Mouse (Mus musculus) layer of hippocampus, adult 9-11 months (tissue): ENCODE measurements around the gene Slc38a3.

ENCODE experiments used
- DNase-seq: peaks from one replicate; pipeline ENCODE4 v3.0.0; 2022

Gene Slc38a3

DNA sequence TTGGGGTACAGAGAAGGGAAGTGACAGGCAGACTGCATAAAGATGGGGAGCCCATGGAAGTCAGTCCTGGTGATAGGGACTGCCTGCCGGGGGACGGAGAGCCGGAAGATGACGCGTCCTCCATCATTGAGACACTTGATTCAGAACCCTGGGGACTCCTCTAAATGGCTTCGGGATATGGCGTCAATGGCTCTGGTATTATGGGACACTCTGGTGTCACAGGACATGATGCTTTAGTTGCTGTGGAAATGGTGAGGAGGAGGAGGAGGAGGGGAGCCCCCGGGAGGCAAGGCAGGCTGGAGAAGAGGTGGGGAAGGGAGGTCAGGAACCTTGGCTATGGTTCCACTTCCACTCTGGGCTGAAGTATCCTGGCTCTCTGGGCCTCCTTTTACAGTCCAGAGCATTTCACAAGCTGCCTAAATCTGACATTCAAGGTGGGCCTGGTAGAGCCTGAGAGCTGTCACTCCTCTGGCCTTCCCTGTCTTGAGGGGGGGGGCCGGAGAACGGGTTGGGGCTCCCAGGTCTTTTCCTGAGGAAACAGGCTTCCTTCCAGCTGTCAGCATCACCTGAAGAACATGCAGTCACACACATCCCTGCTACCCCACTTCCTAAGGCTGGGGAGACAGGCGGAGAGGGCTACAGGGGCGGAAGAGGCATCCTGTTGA, 26.2 kb upstream of the Slc38a3 start:
- DNase-seq, result no peak

DNA sequence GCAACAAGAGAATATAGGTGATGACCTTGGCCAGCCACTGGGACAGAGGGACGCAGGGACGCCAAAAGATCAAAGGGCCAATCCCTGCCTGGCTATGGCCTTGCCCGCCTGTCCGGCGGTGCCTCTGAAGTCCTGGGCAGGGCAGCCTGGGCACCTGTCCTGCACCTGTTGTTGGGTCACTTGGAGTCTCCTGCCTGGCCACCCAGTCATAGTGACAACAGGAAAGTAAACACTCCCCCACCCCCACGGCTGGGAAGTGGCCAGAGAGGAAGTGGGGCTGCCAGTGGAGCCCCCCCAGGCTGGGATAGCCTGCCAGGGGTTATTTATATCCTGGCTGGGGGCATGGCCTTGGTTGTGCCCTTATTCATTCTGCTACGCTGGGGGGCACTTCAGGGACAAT, 25.3 kb upstream of the Slc38a3 start:
- DNase-seq, result no peak

DNA sequence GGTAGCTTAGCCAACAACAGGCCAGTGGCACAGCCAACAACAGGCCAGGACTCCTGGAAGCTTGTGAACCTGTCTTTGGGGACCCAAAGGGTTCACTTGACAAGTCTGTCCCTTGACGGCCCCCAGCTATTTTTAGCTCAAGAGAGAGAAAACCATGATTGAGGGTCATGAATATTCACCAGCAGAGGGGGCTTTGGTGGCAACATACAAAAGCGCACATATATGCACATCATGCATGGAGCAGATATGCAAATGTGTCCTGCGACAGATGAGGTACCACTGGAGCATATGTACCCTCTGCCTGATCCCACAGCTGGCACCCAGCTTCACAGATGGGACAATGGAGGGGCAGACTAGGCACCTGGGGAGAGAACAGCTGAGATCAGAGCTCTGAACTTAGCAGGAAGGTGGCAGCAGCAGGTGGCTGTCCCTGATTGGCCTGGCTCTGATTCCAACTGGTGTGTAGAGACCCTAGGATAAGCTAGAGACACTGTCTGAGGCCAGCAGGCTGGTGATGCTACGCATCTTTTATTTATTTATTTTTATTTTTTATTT, 24.2 kb upstream of the Slc38a3 start:
- no peak for DNase-seq

DNA sequence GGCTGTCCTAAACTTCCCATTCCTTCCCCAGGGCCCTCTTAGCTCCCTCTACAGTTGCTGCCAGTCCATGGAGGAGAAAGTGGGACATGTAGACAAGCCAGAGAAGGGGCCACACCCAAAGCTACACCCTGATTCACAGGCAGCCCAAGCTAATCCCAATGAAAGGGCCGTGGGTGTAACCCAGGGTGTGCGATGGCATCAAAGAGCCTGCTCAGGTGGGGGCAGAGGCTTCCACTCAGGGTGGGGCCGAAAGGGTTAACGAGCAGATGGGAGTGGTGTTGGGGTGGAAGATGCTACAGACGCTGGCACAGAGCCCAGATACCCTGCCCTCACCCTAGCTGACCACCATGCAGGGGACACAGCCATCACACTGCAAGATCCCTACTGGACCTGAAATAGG, 23.5 kb upstream of the Slc38a3 start:
- no peak for DNase-seq

DNA sequence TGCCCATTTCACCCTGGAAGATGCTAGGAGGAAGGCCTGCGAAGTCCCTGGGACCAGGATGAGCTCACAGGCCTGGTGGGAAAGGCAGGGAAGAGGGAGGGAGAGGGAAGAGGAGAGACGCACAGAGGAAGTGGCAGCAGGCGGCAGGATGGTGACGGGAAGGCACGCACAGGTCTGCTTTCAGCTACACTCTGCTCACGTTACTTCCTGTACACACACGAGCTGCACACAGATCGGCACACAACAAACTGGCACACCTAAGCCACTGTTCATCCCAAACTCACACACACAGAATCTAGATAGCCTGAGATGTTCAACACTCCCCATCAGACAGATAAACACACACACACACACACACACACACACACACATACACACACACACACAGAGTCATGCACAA, 21.1 kb upstream of the Slc38a3 start:
- DNase-seq, result no peak

DNA sequence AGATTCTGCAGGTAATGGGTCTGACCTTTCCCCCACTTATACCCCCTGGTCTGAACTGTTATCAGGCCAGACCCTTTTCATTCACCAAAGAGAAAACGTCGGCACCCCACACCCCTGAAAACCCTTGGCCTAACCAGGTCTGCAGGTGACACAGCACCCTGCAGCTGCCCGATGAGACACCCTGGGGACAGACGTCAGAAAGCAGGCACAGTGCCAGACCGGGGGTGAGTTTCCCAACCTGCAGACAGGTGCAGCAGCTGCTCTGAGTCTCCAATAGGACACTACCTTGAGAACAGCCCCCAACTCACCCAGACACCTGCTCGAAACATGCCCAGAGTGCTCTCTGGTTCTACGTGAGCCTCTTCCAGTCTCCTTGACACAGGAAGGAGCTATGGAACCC, 19.6 kb upstream of the Slc38a3 start:
- DNase-seq, result no peak

DNA sequence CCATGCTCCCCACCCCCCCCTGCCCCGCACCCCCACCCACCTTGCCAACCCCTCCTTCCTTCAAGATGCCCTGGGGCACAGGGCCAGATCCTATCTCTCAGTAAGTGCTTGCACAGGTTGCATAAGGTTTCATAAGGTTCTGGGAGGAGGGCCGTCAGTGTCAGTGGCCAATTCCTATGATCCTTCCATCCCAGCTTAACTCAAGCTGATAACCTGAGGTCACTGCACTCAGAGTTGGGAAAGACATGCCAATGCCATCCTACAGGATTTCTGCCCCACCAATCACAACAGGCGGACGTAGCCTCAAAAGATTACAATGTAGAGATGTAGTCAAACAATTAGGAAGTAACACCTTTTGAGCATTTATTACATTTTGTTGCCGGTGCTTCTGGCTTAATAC, 19.1 kb upstream of the Slc38a3 start:
- DNase-seq, result no peak

DNA sequence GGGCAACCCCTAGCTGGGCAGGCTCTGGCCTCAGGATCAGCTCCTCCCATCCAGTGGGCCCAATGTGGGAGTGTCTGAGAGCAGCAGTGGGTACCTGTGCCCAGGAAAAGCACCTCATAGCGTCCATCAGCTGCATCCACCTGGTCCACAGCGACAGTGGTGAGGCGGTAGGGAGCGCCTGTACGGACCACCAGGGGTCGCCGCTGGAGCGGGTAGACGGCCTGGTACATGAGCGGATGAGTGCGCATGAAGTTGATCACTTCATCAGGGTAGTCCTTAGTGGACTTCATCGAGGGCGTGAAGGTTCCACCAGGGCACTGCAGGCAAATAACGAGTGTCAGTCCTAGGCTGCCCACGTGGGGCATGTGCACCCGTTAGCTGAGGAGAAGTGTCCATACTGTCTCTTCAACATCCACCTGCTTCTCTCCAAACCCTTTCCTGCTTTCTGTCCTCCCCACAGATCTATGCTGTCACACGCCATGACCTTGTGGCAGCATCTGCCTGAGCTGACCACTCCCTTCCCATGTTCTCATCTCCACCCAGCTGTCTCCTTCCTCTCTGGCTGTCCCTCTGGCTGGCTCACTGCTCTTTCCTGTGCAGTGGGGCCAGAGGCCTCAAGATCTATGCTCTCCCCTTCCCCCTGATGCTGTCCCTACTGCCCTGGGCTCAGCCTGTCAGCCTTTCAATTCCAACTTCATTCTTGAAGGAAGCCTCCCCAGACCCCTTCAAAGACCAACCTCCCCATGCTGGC, 16.1 kb upstream of the Slc38a3 start:
- DNase-seq, result no peak

DNA sequence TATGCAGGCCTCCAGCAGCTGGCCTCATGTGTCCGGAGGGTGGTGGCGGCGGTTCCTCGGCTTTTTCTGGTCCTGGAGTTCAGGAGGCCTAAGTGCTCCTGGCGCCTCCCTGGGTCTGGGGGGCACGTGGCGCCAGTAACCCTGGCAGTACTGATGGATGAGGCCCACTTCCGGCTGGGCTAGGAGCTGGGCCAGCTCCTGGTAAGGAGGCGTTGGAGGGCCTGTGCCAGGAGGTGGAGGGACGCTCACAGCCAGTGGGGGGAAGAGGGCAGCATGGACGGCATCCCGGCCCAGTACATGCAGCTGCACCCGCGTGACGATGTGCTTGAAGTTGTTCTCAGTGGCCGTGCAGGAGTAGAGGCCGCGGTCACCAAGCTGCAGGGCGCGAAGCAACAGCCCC, 13.1 kb upstream of the Slc38a3 start:
- DNase-seq, result no peak

DNA sequence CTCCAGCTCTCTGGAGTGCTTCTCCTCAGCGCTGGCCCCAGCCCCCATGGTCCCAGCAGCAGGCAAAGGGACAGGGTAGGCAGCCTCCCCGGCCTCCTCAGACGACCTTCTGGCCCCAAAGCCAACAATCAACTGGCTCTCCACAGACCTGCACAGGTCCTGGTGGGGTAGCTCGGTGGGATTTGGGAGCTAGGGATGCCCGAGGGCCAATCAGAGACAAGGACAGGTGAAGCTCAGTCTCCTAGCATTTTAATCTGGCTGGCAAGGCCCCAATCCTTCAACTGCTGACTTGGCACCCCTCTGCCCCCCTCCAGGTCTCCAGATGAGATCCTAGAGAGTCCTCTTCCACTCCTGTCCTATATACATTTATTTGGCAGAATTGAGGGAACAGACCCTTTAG, 10.2 kb upstream of the Slc38a3 start, which contains the start of gene Gnat1:
Gene Gnat1, minus strand, starts transcription at position 212 of the 400 bp plus-strand sequence.
- DNase-seq, result no peak

DNA sequence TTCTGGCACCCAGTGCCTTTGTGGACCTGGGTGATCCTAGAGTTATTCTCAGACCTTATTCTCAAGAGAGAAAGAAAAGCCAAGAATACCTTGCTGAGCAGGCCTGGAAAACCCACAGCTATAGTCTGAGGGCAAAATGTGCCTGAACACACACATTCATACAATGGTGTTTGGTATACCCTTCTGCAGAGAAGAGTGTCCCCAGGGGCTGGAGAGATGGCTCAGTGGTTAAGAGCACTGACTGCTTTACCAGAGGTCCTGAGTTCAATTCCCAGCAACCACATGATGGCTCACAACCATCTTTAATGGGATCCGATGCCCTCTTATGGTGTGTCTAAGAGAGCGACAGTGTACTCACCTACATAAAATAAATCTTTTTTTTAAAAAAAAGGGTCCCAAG, 9.5 kb upstream of the Slc38a3 start:
- no peak for DNase-seq

DNA sequence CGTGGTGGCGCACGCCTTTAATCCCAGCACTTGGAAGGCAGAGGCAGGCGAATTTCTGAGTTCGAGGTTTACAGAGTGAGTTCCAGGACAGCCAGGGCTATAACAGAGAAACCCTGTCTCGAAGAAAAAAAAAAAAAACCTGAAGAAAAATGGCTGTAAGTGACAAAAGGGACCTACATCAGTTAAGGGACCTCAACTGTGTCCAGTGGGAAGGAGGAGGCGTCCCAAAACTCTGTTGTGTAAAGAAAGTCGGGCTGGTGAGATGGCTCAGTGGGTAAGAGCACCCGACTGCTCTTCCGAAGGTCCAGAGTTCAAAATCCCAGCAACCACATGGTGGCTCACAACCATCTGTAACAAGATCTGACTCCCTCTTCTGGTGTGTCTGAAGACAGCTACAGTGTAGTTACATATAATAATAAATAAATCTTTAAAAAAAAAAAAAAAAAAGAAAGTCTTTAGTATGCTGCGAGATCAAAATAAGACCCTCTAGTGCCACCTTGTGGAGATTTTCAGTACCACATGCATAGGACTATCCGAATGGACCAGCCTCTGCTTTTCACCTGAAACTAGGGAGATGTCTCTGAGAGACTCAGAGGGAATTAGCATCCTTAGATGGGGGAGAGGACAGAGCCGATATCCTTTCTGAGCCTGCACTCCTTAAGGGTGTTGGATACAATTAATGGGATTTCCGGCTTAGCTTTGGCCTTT, 8.6 kb upstream of the Slc38a3 start:
- DNase-seq, result peak; percentile 73

DNA sequence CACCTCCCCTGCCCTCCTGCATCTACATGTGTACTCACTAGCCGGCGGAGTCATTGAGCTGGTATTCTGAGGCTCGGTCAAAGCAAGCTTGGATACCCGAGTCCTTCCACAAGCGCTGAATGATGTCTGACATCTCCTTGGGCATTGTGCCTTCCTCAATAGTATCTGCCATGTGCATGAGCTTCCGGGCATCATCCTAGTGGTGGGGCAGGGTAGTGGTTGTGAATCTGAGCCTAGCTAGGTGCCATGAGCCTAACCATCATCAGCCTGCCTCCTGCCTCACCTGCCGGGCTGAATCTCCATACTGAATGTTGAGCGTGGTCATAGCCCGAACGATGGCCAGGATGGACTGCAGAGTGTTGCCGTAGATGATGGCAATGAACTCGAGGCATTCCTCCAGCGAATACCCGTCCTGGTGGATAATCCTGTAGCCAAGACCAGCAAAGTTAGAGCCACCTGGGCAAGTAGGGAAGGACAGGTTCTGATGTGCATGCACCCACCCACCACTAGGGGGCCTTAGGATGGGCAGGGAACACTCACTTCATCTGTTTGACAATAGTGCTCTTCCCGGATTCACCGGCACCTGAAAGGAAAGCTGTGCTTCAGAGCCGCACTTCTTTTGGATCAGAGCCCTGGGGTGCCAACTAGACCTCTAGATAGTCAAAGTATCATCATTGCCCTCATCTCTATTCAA, 7.9 kb upstream of the Slc38a3 start:
- no peak for DNase-seq

DNA sequence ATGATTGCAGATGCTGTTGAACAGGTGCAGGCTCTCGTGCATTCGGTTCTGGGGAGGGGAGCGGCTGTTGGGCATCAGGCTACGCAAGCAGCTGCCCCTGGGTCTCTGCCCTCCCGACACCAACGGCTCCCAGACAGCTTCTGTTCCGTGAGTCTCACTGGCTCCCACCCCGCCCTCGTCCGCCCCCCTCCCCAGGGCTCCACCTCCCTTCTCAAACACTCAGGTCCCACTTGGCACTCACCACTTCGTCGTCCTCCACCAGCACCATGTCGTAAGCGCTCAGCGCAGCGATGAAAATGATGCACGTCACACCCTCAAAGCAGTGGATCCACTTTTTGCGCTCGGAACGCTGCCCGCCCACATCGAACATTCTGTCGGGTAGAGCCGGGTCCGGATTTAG, 7.0 kb upstream of the Slc38a3 start:
- DNase-seq, result no peak

DNA sequence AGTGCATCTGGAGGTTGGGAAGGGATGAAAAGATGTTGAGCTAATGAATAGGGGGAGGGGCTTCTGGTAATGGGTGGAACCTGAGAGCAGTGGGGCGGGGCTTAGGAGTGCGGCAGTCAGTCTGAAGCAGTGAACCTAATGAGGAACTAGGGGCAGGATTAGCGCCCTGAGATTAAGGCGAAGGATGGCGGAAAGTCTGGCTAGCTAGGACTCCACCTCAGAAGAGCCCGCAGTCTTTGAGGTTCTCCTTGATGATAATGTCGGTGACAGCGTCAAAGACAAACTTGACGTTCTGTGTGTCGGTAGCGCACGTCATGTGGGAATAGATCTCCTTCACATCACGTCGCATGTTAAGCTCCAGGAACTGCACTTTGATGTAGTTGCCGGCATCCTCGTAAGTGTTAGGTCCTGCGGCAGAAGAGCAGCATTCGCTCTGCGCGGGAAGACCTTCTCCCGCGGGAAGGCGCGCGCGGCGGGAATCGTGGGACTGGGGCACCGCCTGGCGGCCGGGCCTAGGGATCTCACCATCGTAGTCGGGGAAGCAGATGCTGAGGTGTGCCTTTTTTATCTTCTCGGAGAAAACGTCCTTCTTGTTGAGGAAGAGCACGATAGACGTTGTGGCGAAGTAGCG, 6.5 kb upstream of the Slc38a3 start:
- DNase-seq, result no peak

DNA sequence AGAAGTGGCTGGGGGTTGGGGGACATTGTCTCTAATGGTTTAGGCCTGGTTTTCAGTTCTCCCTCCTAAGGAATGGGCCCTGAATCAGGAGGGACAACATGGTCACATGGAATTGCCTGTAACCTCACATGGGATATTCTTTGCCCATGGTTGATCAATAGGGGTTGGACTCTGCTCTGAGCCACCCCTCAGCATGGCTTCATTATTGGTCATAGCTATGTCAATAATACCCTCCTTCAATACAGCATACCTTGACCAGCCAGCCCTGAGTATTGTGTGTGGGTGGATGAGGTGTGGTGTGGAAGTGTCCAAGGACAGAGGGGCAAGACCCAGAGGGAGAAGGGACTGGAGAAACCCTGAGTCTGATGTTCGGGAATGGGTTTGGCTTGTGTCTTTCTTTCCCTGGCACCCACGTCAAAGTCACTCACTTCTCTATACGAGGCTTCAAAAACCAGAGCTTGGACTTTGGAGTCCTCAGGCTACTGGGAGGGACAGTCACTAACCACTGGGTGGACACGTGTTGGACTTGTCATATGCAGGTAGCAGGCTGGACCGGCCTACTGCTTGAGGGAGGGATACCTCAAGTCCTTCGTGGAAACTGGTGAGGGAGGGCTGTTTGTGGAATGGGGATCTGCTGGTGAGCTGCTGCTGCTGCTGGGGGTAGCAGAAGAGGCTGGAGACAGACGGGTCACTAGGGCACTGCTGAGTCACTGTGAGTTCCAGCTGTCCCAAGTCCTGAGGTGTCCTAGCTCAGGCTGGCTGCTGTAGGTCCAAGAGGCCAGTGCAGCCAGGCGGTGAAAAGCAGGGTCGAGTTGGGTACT, 5.5 kb upstream of the Slc38a3 start:
- no peak for DNase-seq

DNA sequence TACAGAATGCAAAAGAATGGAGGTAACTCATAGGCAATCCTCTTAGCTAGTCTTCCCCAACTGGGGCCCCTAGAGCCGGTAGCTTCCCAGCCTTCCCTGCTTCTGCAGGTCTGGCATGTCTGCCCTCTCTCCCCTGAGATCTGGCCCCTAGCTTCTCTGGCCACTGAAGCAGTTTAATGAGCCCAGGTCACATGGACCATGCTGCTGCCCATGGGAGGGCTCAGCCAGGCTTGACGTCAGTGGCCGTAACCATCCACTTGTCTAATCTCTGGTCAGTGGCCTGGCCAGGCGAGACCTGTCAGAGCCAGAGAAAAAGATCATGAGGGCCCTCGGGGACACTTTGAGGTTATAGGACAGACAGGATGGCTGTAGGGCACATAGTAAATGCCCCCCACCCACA, 929 bp upstream of the Slc38a3 start:
- DNase-seq, result no peak

DNA sequence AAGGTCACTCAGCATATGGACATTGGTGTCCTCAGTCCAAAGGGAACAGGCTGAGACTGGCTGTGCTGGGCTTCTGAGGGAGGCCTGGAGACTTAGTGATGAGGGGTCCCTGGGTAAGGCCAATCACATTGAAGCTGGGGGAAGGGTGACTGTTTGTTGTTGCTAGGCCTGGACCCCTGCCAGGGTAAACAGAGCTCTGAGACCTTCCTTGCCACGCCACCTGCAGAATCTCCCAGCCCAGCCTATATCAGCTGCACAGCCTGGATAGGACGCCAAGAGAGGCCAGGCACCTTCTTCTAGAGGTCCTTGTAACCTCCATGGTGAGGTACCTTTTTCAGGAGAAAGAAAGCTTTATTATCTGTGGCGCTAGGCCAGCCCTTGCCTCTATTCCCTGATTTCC, 414 bp downstream of the Slc38a3 start:
- no peak for DNase-seq

DNA sequence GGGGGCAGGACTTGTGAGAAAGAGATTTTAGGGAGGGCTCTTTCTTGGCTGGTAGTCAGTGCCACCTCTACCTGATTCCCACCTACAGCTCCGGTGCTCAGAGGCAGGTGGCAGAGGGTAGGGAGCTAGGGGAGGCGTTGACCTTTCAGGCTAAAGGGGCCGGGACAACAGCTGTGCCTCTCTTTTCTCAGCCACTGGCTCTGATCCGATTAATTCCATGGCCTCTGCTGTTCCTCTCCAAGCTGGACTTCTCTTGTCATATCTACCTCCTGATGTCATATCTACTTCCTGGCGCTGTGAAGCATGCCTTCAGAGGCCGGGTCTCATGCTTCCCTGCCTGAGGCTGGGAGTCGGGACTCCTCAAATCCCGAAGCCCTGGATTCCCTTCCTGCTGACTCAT, 1.3 kb downstream of the Slc38a3 start:
- DNase-seq, result no peak

DNA sequence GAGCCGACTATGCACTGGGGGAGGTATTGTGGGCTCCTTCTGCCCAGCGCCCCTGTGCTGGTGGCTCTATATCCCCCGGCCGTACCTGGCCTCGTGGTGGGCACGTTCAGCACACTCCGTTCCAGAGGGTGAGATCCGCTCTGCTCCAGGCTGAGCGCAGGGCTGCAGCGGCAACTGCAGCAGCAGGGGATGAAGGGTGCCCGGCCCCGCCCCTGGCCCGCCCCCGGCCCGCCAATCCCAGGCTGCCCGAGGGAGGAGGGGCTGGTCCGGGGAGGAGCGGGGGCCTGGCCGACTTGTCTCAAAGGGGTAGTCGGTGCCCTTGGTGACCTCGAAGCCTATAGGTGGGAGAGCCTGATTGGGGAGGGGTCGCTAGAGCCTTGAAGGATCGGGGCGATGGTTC, 2.1 kb downstream of the Slc38a3 start:
- no peak for DNase-seq

DNA sequence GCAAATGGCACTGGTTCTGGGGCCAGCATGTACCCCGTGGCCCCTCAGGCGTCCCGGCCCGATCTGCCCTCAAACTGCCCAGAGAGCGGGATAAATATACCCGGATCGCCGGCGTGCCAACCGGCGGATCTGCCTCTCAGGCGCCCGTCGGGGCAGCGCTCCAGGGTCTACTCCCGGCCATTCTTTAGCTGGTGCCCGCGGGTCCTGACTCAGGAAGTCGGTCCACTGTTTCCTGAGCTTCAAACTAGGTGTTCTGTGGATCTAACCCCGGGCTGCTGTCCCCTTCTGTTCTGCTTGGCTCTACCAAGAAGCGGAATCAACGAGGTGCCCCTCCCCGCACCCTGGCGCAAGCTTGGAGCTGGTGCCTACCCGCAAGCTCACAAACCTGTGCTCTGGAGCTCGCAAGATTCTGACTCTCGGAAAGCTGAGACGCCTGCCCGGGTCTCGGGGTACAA, 2.6 kb downstream of the Slc38a3 start:
- DNase-seq, result no peak

DNA sequence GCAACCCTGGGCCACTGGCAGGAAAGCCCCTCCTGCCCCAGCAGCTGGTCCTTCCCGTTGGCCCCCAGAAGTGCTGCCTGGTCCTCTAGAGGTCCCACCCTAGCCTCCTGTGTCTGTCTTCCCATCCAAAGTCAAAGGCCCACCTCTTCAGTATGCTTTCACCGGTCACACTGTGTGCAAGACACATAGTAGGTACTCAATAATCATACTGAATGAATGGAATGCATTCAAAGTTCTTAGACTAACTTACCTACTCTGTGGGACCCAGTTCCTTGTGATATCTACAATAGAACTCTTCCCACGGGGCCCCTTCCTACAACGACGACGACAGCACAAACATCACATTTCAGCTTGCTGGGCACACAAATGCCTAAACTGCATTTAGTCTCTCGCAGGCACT, 4.0 kb downstream of the Slc38a3 start:
- no peak for DNase-seq
